ENCODE assay signal across 8 mouse cellular contexts in genomic region chr19:47292451-47292951, GRCm38 (mm10).
DNase-seq lines count a peak whose midpoint lies in the region; ATAC-seq and TF ChIP-seq lines count a peak whose summit lies in the region.

No protein-coding gene starts in this region.

- H3K9me3 ChIP-seq in hindbrain, embryonic 15.5 days, result no peaks in the 10 kb centered on the region
- no peaks in the 10 kb centered on the region for H3K9me3 ChIP-seq in hindbrain, embryonic 14.5 days (ENCODE audit: control insufficient read depth, low read length)
- H3K9me3 ChIP-seq in heart, embryonic 12.5 days (replicated peaks), result no peaks in the 10 kb centered on the region
- H3K9me3 ChIP-seq in limb, embryonic 10.5 days (replicated peaks), result no peaks in the 10 kb centered on the region
- H3K9me3 ChIP-seq in liver, postnatal 0 days (ENCODE audit: low read length), result no peaks in the 10 kb centered on the region

- no peak overlapping the region for H3K4me2 ChIP-seq in hindbrain, embryonic 15.5 days
- H3K4me2 ChIP-seq in hindbrain, embryonic 14.5 days (replicated peaks), result no peak overlapping the region
- H3K4me2 ChIP-seq in heart, embryonic 12.5 days, result no peak overlapping the region
- no peak overlapping the region for H3K4me2 ChIP-seq in liver, postnatal 0 days (ENCODE audit: low read depth, low read length)

- no peak for DNase-seq in hindbrain, embryonic 14.5 days (ENCODE audit: low spot score)
- DNase-seq in cerebellum, adult 18-20 months, result peak; percentile 82 to 86
- peak; percentile 39 for DNase-seq in limb, embryonic 10.5 days (ENCODE audit: low spot score)
- DNase-seq in adrenal gland, adult 2 months, result no peak
- DNase-seq in liver, postnatal 0 days, result no peak
- DNase-seq in spleen, postnatal 36 days (ENCODE audit: low spot score in 2 of 2), result no peak

- 50% methylated on average over 7 of the region's 7 CpGs for WGBS in hindbrain, embryonic 15.5 days
- WGBS in hindbrain, embryonic 14.5 days, result 50% methylated on average over 7 of the region's 7 CpGs
- 58% methylated on average over 7 of the region's 7 CpGs for whole genome bisulfite sequencing in heart, embryonic 12.5 days
- 55% methylated on average over 7 of the region's 7 CpGs for WGBS in limb, embryonic 10.5 days
- WGBS in liver, postnatal 0 days (ENCODE audit: insufficient replicate concordance), result 73% methylated on average over 7 of the region's 7 CpGs

- no peak overlapping the region for H3K27ac ChIP-seq in hindbrain, embryonic 15.5 days (replicated peaks)
- no peak overlapping the region for H3K27ac ChIP-seq in hindbrain, embryonic 14.5 days
- peak overlapping the region; percentile 6 for H3K27ac ChIP-seq in heart, embryonic 12.5 days (ENCODE audit: poor library complexity, severe bottlenecking)
- H3K27ac ChIP-seq in limb, embryonic 10.5 days, result peak overlapping the region; percentile 86
- no peak overlapping the region for H3K27ac ChIP-seq in liver, postnatal 0 days (ENCODE audit: low read depth)

- no peak overlapping the region for H3K9ac ChIP-seq in hindbrain, embryonic 15.5 days
- no peak overlapping the region for H3K9ac ChIP-seq in hindbrain, embryonic 14.5 days
- no peak overlapping the region for H3K9ac ChIP-seq in heart, embryonic 12.5 days
- H3K9ac ChIP-seq in liver, postnatal 0 days (replicated peaks), result no peak overlapping the region

- TF ChIP-seq EP300 in liver, postnatal 0 days (IDR thresholded peaks at IDR 0.05; ENCODE audit: low read depth), result no peak

- no peaks in the 10 kb centered on the region for H3K27me3 ChIP-seq in hindbrain, embryonic 15.5 days
- no peaks in the 10 kb centered on the region for H3K27me3 ChIP-seq in hindbrain, embryonic 14.5 days (ENCODE audit: control insufficient read depth, insufficient read depth, low read length)
- no peaks in the 10 kb centered on the region for H3K27me3 ChIP-seq in heart, embryonic 12.5 days (replicated peaks)
- H3K27me3 ChIP-seq in limb, embryonic 10.5 days (ENCODE audit: low read depth, poor library complexity, severe bottlenecking), result no peaks in the 10 kb centered on the region
- no peaks in the 10 kb centered on the region for H3K27me3 ChIP-seq in liver, postnatal 0 days (ENCODE audit: insufficient read depth, low read length)

- H3K36me3 ChIP-seq in hindbrain, embryonic 15.5 days, result no peaks in the 10 kb centered on the region
- H3K36me3 ChIP-seq in hindbrain, embryonic 14.5 days (replicated peaks; ENCODE audit: control insufficient read depth, insufficient read depth), result no peaks in the 10 kb centered on the region
- H3K36me3 ChIP-seq in heart, embryonic 12.5 days, result peaks cover 53% of the 10 kb centered on the region
- H3K36me3 ChIP-seq in limb, embryonic 10.5 days, result peaks cover 70% of the 10 kb centered on the region
- 0 out of 2 replicates have a peak, but pooled peaks cover 5% of the 10 kb centered on the region for H3K36me3 ChIP-seq in liver, postnatal 0 days (replicated peaks; ENCODE audit: insufficient read depth, low read length)

- TF ChIP-seq CTCF in liver, postnatal 0 days (IDR thresholded peaks at IDR 0.05; ENCODE audit: low read depth), result no peak

- no peak overlapping the region for H3K4me3 ChIP-seq in hindbrain, embryonic 15.5 days
- H3K4me3 ChIP-seq in hindbrain, embryonic 14.5 days (replicated peaks; ENCODE audit: low read length), result no peak overlapping the region
- no peak overlapping the region for H3K4me3 ChIP-seq in heart, embryonic 12.5 days
- H3K4me3 ChIP-seq in limb, embryonic 10.5 days, result no peak overlapping the region
- H3K4me3 ChIP-seq in liver, postnatal 0 days (ENCODE audit: low read depth, low read length), result no peak overlapping the region

- peak; percentile 27; the same call in 1 of the 2 replicates for ATAC-seq in hindbrain, embryonic 15.5 days (ENCODE audit: low FRiP score, low read depth)
- ATAC-seq in hindbrain, embryonic 14.5 days (ENCODE audit: low FRiP score), result no peak
- ATAC-seq in heart, embryonic 12.5 days (ENCODE audit: insufficient number of reproducible peaks, low FRiP score), result 0 out of 2 replicates have a peak, but pooled peaks have one; percentile 23
- no peak for ATAC-seq in liver, postnatal 0 days

- H3K4me1 ChIP-seq in hindbrain, embryonic 15.5 days (replicated peaks), result peaks cover 8% of the 10 kb centered on the region
- peaks cover 10% of the 10 kb centered on the region; the same call in 1 of the 2 replicates for H3K4me1 ChIP-seq in hindbrain, embryonic 14.5 days (replicated peaks; ENCODE audit: control insufficient read depth, insufficient read depth, low read length)
- H3K4me1 ChIP-seq in heart, embryonic 12.5 days (replicated peaks), result peaks cover 63% of the 10 kb centered on the region
- peaks cover 68% of the 10 kb centered on the region for H3K4me1 ChIP-seq in limb, embryonic 10.5 days
- no peaks in the 10 kb centered on the region for H3K4me1 ChIP-seq in liver, postnatal 0 days (ENCODE audit: insufficient read depth)

Comparison
In these comparisons a context has a peak if more than half of its experiments do, and no peak if none do; other contexts are left out.
1. ATAC-seq: peak in hindbrain, embryonic 15.5 days (single experiment) and heart, embryonic 12.5 days (single experiment); none in hindbrain, embryonic 14.5 days (single experiment) and liver, postnatal 0 days (single experiment).
2. H3K27ac ChIP-seq: peak in heart, embryonic 12.5 days (single experiment) and limb, embryonic 10.5 days (single experiment); none in hindbrain, embryonic 15.5 days (single experiment), hindbrain, embryonic 14.5 days (single experiment) and liver, postnatal 0 days (single experiment).
3. DNase-seq: peak in cerebellum, adult 18-20 months (2 of 2) and limb, embryonic 10.5 days (single experiment); none in hindbrain, embryonic 14.5 days (single experiment), adrenal gland, adult 2 months (single experiment), liver, postnatal 0 days (single experiment) and spleen, postnatal 36 days (0 of 2).